Mouse (Mus musculus): Measurements from ENCODE around the gene Arid5b. TPM values are rescaled to one million over a fixed set of nuclear protein-coding genes. Genes with fewer than 3 reads are reported as not detected.
A peak's percentile ranks its signal among the peaks of the same experiment; 100 is the strongest.

Arid5b gene
- total RNA-seq, 1 experiment from 2014 or later = 18.8 TPM

DNA sequence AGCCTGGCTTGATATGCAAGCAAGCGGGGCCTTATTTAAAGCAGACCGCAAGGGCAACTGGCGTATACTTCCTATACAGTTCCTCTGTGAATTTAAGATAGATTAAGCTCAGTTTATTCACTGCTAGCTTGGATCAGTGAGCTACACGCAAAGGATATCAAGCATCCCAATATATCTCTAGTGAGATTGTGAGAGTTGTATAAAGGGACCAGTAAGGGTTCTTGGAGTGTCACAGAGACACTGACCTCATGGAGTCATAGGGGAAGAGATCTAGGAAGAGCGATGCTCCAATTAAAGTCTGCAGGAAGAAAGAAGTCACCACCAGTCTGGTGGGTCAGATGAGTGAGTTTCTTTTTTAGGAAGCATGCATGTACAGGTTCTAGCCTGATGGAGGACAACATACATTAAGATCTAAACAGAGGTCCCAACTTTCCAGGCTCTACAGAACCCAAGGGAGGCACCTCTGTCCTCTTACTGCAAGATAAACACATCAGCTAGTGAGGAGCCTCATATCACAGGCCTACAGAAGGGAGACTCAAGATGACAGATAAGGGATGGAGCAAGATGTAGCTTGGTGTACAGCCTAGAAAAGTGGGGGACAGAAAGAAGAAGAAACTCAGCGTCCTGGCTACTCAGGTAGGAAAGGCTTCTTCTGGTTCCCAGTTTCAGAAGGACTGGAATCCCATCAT is 123.0 kb downstream of the Arid5b start:
- ATAC-seq (replicated peaks; ENCODE audit: insufficient number of reproducible peaks, low FRiP score, low TSS enrichment, poor library complexity, severe bottlenecking) = no peak

DNA sequence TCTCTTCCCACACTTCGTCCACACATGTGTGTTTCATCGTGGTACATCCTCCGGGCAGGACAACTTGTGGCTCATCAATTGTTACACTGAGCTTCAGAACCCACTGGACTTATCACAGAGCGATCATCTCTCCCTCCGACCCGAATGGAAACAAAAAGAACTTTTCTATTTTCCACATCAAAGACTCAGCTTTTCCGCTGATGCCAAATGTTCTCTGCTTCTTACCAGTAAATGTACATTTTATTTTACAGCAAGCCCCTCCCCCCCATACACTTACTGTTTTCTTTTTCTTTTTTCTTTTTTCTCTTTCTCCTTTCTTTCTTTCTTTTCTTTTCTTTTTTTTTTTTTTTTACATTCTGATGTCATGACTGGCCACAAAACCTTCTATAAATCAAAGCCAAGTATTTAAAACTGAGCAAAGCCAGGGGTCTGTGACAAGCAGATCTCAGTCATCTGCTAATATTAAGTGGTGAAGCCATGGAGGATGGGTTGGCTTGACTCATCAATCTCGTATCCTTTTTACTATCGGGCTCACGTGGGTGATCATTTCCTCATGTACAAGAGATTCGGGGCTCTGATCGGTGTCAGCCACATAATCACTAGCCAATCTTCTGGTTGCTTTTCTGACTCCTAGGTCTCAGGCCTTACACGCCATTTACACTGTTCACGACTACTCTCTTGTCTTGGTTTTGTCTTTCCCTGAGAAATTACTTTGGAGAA is 124.3 kb downstream of the Arid5b start:
- ATAC-seq (replicated peaks; ENCODE audit: insufficient number of reproducible peaks, low FRiP score, low TSS enrichment, poor library complexity, severe bottlenecking) = no peak

DNA sequence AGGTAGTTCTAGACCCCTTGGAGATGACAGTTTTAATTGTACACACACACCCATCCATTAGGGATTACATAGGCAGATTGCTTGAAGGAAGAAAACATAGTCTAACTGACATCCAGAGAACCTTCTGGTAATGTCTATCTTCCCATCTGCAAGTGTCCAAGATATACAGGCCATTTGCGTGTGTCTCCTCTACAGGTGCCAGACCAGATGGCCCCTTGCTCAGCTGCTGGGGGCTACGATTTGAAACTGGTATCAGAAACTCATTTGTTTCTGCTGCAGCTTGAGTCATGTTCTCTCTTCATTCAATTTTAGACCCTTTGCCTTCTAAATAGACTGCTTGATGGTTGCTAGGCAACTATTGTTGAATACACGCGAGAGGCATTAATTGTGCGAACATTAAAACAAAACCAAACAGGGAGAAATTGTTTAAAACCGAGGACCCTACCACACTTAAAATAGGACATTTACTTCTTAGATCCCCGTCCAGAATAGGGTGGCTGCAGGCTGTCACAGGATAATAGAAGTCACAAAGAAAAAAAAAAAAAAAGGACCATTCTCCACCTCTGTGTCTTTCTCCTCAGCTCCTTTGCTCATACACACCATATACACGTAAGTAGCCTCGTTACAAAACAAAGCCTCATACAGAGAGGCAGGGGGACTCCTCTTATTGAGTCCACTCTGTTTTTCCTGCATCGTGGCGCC is 125.0 kb downstream of the Arid5b start:
- no peak for ATAC-seq (replicated peaks; ENCODE audit: insufficient number of reproducible peaks, low FRiP score, low TSS enrichment, poor library complexity, severe bottlenecking)

DNA sequence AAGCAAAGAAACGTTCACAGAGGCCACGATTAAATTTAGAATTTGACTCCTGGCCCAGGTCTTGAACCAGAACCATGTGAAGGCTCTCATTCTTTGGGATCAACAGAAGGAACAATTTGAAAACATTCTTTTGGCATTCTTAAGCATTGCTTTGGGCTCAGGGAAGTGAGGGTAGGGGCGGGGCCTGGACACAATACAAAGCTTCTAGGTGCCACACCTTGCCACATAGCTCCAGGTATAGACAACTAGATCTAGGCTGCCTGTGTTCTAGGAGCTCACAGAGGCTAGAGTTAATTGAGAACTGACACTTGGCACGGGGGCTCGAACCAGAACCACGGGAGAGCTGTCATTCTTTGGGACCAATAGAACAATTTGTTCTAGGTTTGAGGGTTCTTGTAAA is 130.0 kb downstream of the Arid5b start:
- no peak for ATAC-seq (replicated peaks; ENCODE audit: insufficient number of reproducible peaks, low FRiP score, low TSS enrichment, poor library complexity, severe bottlenecking)

DNA sequence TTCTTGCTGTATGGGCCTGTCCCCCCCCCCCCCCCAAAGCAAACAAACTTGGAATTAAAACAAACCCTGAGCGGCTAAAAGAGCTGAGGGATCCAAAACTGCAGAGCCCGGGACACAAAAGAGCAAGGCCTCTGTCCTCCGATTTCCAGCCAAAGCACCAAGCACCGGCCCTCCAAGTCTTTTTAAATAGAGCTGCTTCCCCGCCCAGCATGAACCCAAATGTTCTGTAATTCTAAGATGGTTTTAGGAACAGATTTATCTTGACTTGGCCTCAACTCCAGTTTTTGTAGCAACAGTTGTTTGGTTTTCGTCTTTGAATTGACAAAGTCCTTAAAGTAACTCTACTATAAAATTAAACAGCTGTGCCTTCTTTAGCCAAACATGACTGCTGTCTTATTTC is 130.8 kb downstream of the Arid5b start:
- no peak for ATAC-seq (replicated peaks; ENCODE audit: insufficient number of reproducible peaks, low FRiP score, low TSS enrichment, poor library complexity, severe bottlenecking)

DNA sequence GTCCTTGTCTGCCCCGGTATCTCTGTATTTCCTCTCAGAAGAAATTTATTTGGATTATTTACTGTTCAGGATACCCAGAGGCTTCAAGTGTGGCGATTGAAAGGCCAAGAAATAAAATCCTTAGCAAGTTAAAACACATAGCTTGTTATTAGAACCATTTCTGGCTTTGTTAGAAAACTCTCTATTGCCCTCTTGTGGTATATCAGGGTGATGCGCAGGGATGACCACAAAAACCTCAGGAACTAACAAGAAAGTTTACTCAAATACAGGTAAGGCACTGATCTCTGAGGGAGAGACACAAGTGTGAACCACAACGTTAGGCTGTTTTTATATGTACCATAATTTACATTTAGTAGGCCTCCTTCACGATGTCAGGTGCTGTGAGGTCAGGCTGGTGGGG is 131.7 kb downstream of the Arid5b start:
- ATAC-seq (replicated peaks; ENCODE audit: insufficient number of reproducible peaks, low FRiP score, low TSS enrichment, poor library complexity, severe bottlenecking) = peak; percentile 69

DNA sequence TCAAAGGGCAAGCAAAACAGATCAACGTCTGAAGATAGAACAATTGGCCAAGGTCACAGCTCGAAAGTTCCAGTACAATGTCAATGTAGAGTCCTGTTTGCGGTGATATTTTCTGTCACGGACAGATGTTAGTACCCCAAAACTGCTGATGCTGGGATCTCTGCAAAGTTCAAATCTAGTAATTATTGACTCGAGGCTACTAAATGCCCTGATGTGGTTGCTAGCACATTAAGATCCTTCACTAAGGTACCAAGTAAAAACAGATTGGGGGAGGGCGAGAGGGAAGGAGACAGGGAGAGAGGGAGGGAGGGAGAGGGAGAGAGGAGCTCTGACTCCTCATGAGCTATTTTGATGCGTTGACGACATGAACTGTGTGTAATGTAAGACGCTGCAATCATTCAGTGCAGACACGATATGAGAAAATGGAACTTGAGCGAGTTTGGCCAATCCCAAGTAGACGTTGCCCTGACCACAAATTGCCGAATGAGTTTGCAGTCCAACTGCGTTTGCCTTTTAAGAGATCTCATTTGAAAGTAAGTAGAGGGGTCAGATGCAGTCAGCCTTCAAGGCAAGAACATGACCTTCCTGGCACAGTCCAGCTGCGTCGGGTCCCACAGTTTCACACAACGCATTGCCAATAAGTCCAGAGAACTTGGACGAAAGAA is 133.1 kb downstream of the Arid5b start:
- ATAC-seq (replicated peaks; ENCODE audit: insufficient number of reproducible peaks, low FRiP score, low TSS enrichment, poor library complexity, severe bottlenecking) = no peak

DNA sequence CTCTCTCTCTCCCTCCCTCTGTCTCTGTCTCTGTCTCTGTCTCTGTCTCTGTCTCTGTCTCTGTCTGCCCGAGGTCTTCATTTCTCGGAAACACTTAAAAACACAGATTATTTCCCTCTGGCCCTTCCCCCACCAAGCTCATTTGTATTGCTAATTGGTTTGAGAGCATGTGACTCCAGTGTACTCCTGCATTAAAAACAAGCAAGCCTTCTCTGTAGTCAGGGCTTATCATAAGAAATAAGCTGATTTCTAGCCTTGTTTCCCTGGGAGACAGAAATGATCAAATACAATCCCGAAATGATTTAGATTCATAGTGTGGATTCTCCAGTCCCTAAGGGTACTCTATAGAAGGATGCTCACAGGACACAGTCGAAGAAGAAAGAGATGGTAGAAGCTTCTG is 136.0 kb downstream of the Arid5b start:
- no peak for ATAC-seq (replicated peaks; ENCODE audit: insufficient number of reproducible peaks, low FRiP score, low TSS enrichment, poor library complexity, severe bottlenecking)

DNA sequence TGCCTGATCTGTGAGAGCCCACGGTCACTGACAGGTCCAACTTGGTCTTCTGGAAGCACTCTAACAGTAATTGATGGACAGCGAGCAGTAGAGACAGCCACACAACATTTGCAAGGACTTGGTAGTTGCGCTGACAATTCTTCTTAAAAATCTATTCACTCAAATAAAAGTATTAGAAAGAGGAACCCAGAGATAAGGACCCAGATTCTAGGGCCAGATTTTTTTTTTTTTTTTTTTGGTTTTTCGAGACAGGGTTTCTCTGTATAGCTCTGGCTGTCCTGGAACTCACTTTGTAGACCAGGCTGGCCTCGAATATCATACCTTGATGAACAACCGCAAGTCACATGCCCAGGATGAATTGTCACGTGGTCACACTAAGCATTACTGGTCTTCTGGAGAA is 137.0 kb downstream of the Arid5b start:
- no peak for ATAC-seq (replicated peaks; ENCODE audit: insufficient number of reproducible peaks, low FRiP score, low TSS enrichment, poor library complexity, severe bottlenecking)

DNA sequence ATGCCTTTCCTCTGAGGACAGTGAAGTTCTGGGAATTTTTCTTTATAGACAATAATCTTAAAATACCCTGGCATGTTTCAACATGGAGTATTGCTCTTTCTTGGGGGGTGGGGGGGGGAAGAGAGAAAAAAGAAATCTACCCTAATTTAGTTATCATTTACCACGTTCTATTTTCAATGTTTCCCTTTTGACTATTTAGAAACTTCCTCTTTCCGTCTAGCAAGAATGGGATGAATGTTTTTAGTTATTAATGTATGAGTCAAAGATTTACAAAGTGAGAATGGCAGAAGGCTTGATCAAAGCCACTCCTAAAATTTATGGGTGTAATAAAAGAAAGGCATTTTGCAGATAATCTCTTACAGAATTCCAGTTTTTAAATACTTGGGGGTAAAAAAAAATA is 137.7 kb downstream of the Arid5b start:
- ATAC-seq (replicated peaks; ENCODE audit: insufficient number of reproducible peaks, low FRiP score, low TSS enrichment, poor library complexity, severe bottlenecking) = no peak

DNA sequence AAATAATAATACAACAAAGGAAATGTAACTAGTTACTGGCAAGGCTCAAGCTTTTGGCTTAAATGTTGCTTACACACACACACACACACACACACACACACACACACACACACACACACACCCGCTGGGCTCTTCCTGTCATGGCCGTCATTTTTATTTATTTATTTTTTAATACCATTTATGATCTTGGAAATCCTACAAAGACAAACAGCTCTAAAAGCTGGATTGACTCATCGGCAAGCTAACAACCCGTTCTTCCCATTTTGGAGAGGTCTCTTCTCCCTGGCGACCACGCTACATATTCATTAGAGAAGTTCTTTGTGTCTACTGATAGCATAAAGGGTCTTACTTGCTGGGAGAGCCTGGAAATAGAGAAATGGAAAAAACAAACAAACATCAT is 138.2 kb downstream of the Arid5b start:
- ATAC-seq (replicated peaks; ENCODE audit: insufficient number of reproducible peaks, low FRiP score, low TSS enrichment, poor library complexity, severe bottlenecking) = no peak

DNA sequence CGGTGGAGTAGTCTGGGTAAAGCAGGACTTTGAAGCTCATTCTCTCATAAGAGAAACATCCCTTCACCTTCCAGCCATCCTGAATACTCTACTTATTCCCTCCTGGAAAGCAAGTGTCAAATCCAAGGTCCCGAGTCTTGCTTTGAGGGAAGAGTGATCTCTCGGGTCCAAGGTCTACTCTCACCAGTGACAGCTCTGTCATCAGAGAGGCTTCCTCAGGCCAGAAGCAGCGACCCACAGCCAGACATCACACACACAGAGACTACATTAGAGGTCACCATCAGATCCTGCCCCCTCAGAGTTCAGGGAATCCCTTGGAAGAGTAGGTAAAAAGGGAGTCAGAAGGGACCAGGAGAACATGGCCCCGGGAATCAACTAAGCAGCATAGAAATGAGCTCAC is 140.4 kb downstream of the Arid5b start:
- no peak for ATAC-seq (replicated peaks; ENCODE audit: insufficient number of reproducible peaks, low FRiP score, low TSS enrichment, poor library complexity, severe bottlenecking)

DNA sequence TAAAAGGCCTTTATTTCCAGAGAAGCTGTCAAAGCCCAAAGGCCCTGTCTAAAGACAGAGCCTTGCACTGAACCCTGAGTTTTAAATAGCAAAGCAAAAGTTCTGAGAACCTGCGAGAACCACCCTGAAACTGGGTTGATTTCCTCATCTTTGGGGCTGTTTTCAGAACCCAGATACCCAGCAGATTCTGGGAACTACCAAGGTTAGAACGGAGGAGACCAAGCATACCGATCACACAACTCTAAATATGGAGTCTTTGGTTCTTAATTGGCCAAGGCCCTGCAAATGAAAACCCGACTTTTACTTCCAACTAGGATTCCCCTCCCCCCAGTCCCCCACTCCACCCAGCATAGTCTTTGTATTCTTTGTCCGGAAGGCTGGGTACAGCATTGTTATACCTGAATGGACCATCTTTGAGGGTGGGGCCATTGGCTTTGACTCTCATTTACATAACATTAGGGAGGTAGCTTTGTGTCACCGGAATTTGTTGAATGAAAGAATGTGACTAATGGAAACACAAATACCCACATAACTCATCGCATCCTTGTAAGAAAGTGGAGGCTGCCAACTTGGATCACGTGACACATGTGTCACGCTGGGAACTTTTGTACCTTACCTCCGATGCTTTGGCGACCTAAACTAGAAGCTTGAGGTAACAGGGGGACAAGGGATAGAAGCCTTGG is 141.2 kb downstream of the Arid5b start:
- no peak for ATAC-seq (replicated peaks; ENCODE audit: insufficient number of reproducible peaks, low FRiP score, low TSS enrichment, poor library complexity, severe bottlenecking)

DNA sequence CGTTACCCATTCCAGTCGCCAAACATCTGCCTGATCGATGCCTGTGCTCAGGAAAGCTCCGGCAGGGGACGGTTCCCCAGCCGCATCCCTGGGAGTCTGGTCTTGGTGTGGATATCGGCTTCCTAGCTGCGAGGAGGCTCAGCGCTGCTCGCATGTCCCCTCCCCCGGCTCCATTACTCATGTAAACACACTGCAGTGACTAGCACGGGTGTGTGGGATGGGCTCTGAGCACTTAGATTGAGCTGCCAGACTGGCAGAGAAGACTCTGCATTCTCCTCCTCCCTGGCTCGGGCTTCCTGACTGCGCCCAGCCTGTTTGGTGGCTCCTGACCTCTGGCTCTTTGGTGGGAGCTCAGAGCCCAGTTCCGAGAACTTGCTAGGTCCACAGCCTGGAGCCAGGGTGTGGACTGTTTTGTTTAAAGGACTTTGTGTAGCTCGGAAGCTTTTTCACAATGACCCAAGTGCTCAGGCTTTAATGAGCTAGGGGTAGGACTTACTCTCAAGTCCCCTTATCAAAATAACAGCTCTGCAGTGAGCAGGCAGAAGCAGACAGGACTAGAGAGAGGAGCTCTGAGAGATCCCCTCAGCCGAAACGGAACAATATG is 142.0 kb downstream of the Arid5b start:
- ATAC-seq (replicated peaks; ENCODE audit: insufficient number of reproducible peaks, low FRiP score, low TSS enrichment, poor library complexity, severe bottlenecking) = no peak

DNA sequence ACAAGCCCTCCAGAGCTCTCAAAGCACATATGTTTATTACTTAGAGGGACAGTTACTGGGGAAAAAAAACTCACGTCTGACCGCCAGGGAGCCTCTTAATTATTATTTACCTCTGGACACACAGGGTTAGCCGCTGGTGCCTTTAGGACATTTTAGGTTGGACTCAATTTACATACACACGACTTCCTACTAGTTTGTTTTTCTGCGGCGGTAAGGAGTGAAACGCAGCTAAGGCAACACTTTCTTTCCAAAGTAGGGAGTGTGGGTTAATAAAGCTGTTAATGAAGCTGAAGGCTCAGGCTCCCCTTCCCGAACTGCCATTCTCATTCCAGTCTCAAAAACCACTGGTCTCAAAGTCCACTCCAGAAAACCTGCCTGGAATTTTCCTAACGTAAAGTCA is 142.5 kb downstream of the Arid5b start:
- ATAC-seq (replicated peaks; ENCODE audit: insufficient number of reproducible peaks, low FRiP score, low TSS enrichment, poor library complexity, severe bottlenecking) = no peak

DNA sequence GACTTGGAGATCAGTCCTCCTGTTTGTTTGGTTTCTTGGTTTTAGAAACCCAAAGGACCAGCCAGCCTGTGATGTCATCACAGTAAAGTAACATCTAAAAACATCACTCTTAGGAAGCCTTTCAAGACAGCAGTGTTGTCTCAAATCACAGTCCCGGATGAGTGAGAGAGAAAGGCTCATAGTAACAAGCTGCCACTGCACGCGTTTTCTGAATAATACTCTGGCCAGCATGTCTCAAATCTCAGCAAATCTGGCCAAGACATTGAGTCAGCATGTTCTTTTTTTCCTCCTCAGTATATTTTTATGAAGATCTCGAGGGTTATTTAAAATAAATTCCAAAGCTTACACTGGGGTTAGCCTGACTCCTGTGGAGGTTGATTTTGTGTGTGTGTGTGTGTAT is 143.1 kb downstream of the Arid5b start:
- ATAC-seq (replicated peaks; ENCODE audit: insufficient number of reproducible peaks, low FRiP score, low TSS enrichment, poor library complexity, severe bottlenecking) = no peak

DNA sequence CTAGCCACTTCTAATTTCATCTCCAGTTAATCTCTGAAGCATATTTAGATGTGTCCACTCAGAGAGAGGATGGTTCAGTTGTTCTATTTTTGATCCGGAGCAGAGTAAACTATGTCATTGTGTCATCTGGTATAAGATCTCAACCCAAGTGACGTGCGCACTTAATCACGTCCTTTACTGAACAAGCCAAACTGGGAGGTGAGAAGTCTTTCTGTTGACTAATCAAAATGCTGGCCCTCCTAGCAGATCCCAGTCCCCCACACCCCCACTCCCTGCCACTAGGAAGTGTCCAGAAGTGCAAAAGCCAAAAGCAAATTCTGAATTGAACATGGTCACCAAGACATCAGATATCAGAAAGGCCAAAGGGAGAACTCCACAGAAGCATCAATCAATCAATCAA is 144.0 kb downstream of the Arid5b start:
- ATAC-seq (replicated peaks; ENCODE audit: insufficient number of reproducible peaks, low FRiP score, low TSS enrichment, poor library complexity, severe bottlenecking) = no peak

DNA sequence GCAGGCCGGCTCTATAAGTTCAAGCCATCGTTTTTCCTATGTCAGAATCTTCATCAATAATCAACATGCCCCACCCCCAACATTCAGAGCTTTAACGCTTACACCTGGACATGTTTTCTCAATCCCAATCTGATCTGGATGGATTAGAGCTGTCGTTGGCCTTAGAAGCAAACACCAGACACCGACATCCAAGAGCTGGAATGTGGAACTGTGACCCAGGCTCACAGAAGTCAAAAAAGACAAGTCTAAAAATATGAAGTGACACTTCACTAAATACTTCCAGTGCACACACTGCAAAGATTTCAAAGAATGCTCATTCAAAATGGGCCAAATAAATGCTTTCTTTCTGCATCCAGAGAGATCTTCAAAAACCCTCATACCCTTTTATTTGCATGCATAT is 144.5 kb downstream of the Arid5b start:
- ATAC-seq (replicated peaks; ENCODE audit: insufficient number of reproducible peaks, low FRiP score, low TSS enrichment, poor library complexity, severe bottlenecking) = no peak

DNA sequence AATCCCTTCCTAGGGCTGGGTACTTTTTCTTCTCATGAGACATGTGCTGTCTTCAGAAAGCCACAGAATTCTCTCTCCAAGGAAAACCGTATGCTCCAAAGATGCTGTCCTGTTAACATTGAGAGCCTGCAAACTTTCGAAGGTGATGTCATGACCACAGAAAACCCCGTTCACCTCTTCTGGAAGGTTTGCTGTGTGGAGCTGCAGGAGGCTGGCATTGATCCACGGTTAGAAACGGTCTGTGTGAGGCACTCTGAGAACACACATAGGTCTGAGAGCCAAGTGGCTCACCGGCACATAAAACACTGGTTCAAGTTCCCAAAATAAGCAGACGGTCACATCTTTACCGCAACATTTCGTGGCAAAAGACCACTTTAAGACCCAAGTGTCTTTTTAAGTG is 145.9 kb downstream of the Arid5b start:
- ATAC-seq (replicated peaks; ENCODE audit: insufficient number of reproducible peaks, low FRiP score, low TSS enrichment, poor library complexity, severe bottlenecking) = no peak

Data from monocyte, adult 5-6 weeks (primary cell).